Mouse (Mus musculus) G1E (cell line): ENCODE results near the gene Plxna4.

Experiments
- CTCF ChIP-seq: IDR thresholded peaks from 2 replicates; pipeline ENCODE4 v1.5.1; 2012; ENCODE audit warnings: low read depth, low read length, inconsistent platforms, mixed read lengths
- GATA1 ChIP-seq: IDR thresholded peaks from 2 replicates; pipeline ENCODE4 v1.6.1; 2012; ENCODE audit warnings: borderline replicate concordance, low read length, inconsistent platforms, mixed read lengths
- POLR2AphosphoS5 ChIP-seq: IDR thresholded peaks from 2 replicates; pipeline ENCODE4 v1.6.1; 2012; ENCODE audit warnings: low read depth, low read length, inconsistent platforms; ENCODE audit not compliant: insufficient replicate concordance

DNA sequence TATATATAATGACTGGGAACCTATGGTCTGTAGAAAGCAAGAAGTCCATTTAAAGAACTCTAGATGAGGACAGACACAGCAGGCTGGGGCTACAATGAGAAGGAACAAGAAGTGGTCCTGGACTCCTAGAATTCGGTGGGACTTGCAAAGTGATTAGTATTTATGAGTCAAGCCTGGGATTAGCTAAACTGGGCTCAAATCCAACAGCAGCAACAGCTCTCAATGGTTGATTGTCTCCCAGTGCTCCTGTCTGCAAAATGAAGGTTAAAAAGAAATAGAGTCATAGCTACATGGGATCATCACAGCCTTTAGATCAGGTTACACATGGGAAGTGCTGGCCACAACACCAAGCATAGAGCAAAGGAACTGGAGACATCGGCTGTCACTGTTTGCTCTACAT, 148.6 kb downstream of the Plxna4 start:
- no peak for TF ChIP-seq CTCF
- TF ChIP-seq GATA1 = no peak
- no peak for TF ChIP-seq POLR2AphosphoS5
